Mouse (Mus musculus) liver, embryonic 14.5 days (tissue): ENCODE measurements around the gene Plekha5. TPM values are rescaled to one million over a fixed set of nuclear protein-coding genes. Genes with fewer than 3 reads are reported as not detected.

ENCODE experiments used
- ATAC-seq: fragments of 200-750 bp; cut with Nextera tagmentation; 2 replicates; pipeline ENCODE4 v1.8.0; 2017; ENCODE audit warnings: moderate number of reproducible peaks, mild to moderate bottlenecking, moderate library complexity; ENCODE audit not compliant: insufficient read depth
- DNase-seq, 3 experiments: peaks; one replicate each; pipeline ENCODE4 v3.0.0-alpha.2; 2012 to 2013; ENCODE audit warnings: low read depth in 3 of 3, low spot score in 3 of 3
- H3K27ac ChIP-seq: fragments of 300-500 bp; sonication (generic); 2 replicates; pipeline ENCODE4 v1.5.1; 2014; ENCODE audit warnings: moderate library complexity, mild to moderate bottlenecking, control low read depth, inconsistent platforms
- H3K27me3 ChIP-seq: fragments of 300-500 bp; sonication (generic); 2 replicates; pipeline ENCODE4 v1.6.1; 2014; ENCODE audit warnings: mild to moderate bottlenecking, low read length, moderate library complexity; ENCODE audit not compliant: control insufficient read depth, insufficient read depth
- H3K36me3 ChIP-seq: fragments of 300-500 bp; sonication (generic); replicated peaks from 2 replicates; pipeline ENCODE4 v1.6.1; 2014; ENCODE audit warnings: low read depth; ENCODE audit not compliant: control insufficient read depth, insufficient read depth
- H3K4me1 ChIP-seq, 2 experiments: fragments of 200-500 bp in 1 of 2; fragments of 300-500 bp in 1 of 2; sonication (generic) in 1 of 2; replicated peaks; 2 replicates each; pipeline ENCODE4 v1.6.1; 2012 to 2014; ENCODE audit warnings: antibody characterized with exemption in 1 of 2, inconsistent platforms in 1 of 2, low read length in 1 of 2; ENCODE audit not compliant: control insufficient read depth in 2 of 2, insufficient read depth in 2 of 2
- H3K4me2 ChIP-seq: fragments of 300-500 bp; sonication (generic); 2 replicates; pipeline ENCODE4 v1.6.1; 2014; ENCODE audit warnings: low read depth, mild to moderate bottlenecking, control low read depth, moderate library complexity
- H3K4me3 ChIP-seq, 2 experiments: fragments of 200-500 bp in 1 of 2; fragments of 300-500 bp in 1 of 2; sonication (generic) in 1 of 2; 2 replicates each; pipeline ENCODE4 v1.5.1; 2012 to 2014; ENCODE audit warnings: low read depth in 2 of 2, low read length in 2 of 2, mild to moderate bottlenecking in 2 of 2, control low read depth in 1 of 2, inconsistent platforms in 1 of 2, moderate library complexity in 1 of 2; ENCODE audit not compliant: insufficient read depth in 1 of 2
- H3K9ac ChIP-seq: fragments of 300-500 bp; sonication (generic); replicated peaks from 2 replicates; pipeline ENCODE4 v1.6.1; 2014; ENCODE audit warnings: mild to moderate bottlenecking, control low read depth, moderate library complexity
- H3K9me3 ChIP-seq: fragments of 300-500 bp; sonication (generic); 2 replicates; pipeline ENCODE4 v1.6.1; 2016; ENCODE audit warnings: low read length, mixed read lengths; ENCODE audit not compliant: control insufficient read depth
- CTCF ChIP-seq: IDR thresholded peaks from 2 replicates; pipeline ENCODE4 v1.5.1; 2016; ENCODE audit warnings: antibody characterized with exemption, low read depth, control low read depth
- EP300 ChIP-seq: IDR thresholded peaks from 2 replicates; pipeline ENCODE4 v1.6.1; 2016; ENCODE audit warnings: antibody characterized with exemption, low read depth
- WGBS: fragments of 180-500 bp; shearing (Covaris S2); extraction: QIAGEN DNeasy Blood & Tissue Kit; methylation state at CpG from one replicate; pipeline ENCODE4 v1.1.7; 2014; ENCODE audit not compliant: insufficient replicate concordance; 5-methylcytosine and 5-hydroxymethylcytosine counted together
- polyA plus RNA-seq, 2 experiments: library from polyadenylated mRNA; depleted of rRNA in 1 of 2; stranded (reverse) in 1 of 2; unstranded in 1 of 2; fragments of >200 nt; fragmentation: Nextera tagmentation in 1 of 2; extraction: Ambion mirVana in 1 of 2; gene quantifications; 2 replicates each; pipeline versions ENCODE4 v1.2.1 to v1.2.3; 2012 to 2014

The Plekha5 gene
- polyA plus RNA-seq, 2 experiments, result 3.6 to 6.0 TPM

DNA sequence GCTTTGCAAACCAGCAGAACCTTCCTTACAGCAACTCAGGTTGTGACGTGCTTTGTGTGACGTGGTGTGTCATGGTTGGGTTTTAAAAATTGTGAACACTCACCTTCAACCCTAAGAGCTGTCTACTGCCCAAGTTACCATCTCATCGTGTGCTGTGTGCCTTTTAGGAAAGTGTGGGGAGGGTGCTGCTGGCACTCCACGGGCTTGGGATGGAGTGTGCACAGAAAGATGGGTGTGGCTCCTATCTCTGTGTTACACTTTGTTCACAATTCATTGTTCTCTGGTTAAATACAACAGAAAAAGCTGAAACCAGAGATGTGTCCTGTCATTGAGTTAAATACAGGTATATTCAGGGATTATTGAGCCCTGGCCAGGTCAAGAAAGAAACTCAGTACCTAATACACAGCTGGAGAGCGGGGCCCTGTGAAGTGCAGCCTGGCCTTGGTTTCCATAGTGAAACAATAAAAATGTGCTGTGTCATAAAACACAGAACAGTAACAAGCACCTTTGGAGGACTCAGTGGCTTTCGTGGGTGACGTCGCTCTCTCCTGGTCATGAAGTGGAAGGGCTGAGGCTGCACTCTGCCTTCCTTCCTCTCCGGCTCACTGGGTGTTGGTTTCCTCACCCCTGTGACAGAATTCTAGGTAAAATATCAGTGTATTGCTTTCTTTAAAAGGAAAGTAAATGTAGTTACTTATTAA, 42.2 kb downstream of the Plekha5 start:
- WGBS, result 35% methylated on average over 9 of the region's 9 CpGs
- H3K4me1 ChIP-seq, result peaks cover 0 to 2% of the 10 kb centered on the region in 2 experiments; a peak in 1 of 4 replicates
- no peak for ATAC-seq

DNA sequence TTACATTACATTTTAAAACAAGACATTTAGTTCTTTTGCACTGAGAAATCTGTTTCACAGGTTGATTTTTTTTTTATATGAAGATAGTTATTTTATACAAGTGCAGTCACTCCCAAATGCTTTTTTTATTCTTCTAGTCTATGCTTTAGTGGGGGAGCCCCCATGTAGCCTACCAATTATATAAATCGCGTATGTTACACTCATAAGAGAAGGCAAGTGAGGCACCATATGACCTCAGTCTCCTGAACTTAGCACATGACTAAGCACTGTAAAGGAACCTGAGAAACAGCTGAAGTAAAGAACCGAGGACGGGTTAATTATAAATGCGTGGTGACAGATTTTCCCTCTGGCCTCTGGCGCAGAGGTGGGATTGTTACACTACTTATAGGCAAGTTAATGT, 43.0 kb downstream of the Plekha5 start:
- ATAC-seq, result no peak
- Histone ChIP-seq H3K27me3 (no peaks in the 10 kb centered on the region), H3K4me2 (no peak overlapping the region), H3K36me3 (no peaks in the 10 kb centered on the region), H3K4me1 (peaks cover 0 to 2% of the 10 kb centered on the region in 2 experiments; a peak in 1 of 4 replicates), H3K4me3 (no peak overlapping the region), H3K27ac (no peak overlapping the region), H3K9me3 (no peaks in the 10 kb centered on the region), H3K9ac (no peak overlapping the region)
- 71% methylated on average over 6 of the region's 6 CpGs for WGBS
- TF ChIP-seq EP300, result no peak
- TF ChIP-seq CTCF, result no peak
- DNase-seq, result no peak

More for the DNA sequence above, 42.2 kb downstream of the Plekha5 start:
- H3K36me3 ChIP-seq, result no peaks in the 10 kb centered on the region
- no peak overlapping the region for H3K4me2 ChIP-seq
- H3K9ac ChIP-seq, result no peak overlapping the region
- no peaks in the 10 kb centered on the region for H3K9me3 ChIP-seq
- no peak overlapping the region for H3K4me3 ChIP-seq
- DNase-seq, result no peak
- H3K27me3 ChIP-seq, result no peaks in the 10 kb centered on the region
- TF ChIP-seq CTCF (no peak), EP300 (no peak)
- H3K27ac ChIP-seq, result no peak overlapping the region

DNA sequence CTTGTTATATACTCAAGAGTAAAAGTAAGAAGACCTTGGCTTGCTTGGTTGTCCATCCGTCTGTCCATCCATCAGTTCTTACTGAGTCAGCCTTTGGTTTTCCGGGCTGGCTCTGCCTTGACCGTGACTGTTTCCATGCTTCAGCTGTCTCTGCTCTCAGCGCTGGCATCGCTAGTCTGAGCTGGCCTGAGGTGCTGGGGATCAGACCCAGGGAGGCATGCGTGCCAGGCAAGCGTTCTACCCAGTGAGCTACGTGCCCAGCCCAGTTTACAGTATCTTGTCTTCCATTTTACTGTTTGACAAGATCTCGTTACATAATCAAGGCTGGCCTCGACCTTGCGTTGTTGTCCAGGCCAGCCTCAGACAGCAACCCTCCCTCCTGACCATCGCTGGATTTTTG, 44.0 kb downstream of the Plekha5 start:
- Histone ChIP-seq H3K9ac (no peak overlapping the region), H3K4me1 (peaks cover 0 to 2% of the 10 kb centered on the region in 2 experiments; a peak in 1 of 4 replicates), H3K27me3 (no peaks in the 10 kb centered on the region), H3K36me3 (no peaks in the 10 kb centered on the region), H3K27ac (no peak overlapping the region), H3K9me3 (no peaks in the 10 kb centered on the region), H3K4me3 (no peak overlapping the region), H3K4me2 (no peak overlapping the region)
- DNase-seq (no peak), ATAC-seq (no peak)
- TF ChIP-seq CTCF, result no peak
- TF ChIP-seq EP300, result no peak
- 81% methylated on average over 12 of the region's 12 CpGs for WGBS

DNA sequence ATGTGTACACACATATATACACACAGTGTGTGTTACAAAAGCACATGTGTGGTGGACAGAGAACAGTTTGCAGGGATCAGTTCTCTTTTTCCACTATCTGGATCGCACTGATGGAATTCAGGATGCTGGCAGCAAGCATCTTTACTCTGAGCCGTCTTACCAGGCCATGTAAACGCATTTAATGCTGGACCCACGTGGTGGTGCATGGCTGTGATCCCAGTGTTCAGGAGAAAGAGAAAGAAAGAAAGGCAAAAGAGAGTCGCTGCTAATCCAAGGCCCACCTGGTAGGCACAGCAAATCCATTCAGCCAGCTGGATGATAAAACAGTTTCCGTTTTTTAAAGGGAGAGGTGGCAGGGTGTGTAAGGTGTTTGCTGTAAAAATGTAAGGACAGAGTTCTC, 45.9 kb downstream of the Plekha5 start:
- peaks cover 0 to 2% of the 10 kb centered on the region in 2 experiments; a peak in 1 of 4 replicates for H3K4me1 ChIP-seq
- H3K36me3 ChIP-seq, result no peaks in the 10 kb centered on the region
- H3K27me3 ChIP-seq, result no peaks in the 10 kb centered on the region
- ATAC-seq (no peak), DNase-seq (no peak)
- 72% methylated on average over 6 of the region's 6 CpGs for WGBS
- H3K4me2 ChIP-seq, result no peak overlapping the region
- H3K9ac ChIP-seq, result no peak overlapping the region
- no peak for TF ChIP-seq EP300
- no peak for TF ChIP-seq CTCF
- H3K27ac ChIP-seq, result no peak overlapping the region
- H3K9me3 ChIP-seq, result no peaks in the 10 kb centered on the region
- H3K4me3 ChIP-seq, result no peak overlapping the region

DNA sequence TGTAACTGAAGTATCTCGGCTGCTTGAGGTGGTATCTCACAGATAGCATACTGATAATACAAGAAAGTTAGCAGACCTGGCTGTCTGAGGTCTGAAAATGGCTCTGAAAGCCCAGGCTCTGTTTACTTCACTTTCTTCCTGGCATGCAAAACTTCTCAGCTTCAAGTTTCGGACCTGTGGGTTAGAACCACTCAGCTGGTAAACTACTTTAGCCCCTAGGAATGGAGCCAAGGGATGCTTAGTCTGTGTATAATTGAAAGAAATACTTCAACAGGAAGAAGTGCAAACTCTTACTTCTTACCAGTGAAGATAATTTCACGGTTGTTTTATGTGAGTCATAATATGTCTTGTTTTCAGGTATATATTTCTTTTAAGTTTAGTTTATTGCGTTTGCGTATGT, 47.9 kb downstream of the Plekha5 start:
- Histone ChIP-seq H3K36me3 (no peaks in the 10 kb centered on the region), H3K27ac (no peak overlapping the region), H3K27me3 (no peaks in the 10 kb centered on the region), H3K9me3 (no peaks in the 10 kb centered on the region), H3K4me3 (no peak overlapping the region), H3K9ac (no peak overlapping the region), H3K4me1 (no peaks in the 10 kb centered on the region), H3K4me2 (no peak overlapping the region)
- no peak for TF ChIP-seq CTCF
- no peak for TF ChIP-seq EP300
- 68% methylated on average over 5 of the region's 5 CpGs for WGBS
- DNase-seq (no peak), ATAC-seq (no peak)
